Mouse (Mus musculus): ENCODE measurements at regions not wholly inside any gene's neighbourhood (a gene's known extent, or its start where the extent isn't known, plus 50 kb on each side); places are given as distances from the start of the nearest gene placed in this dataset.

- 54% methylated on average over 2 of the region's 2 CpGs for WGBS
- no peaks in the 10 kb centered on the region for H3K9me3 ChIP-seq (ENCODE audit: control insufficient read depth, low read length)
- H3K27me3 ChIP-seq (ENCODE audit: control insufficient read depth, insufficient read depth, low read length) = no peaks in the 10 kb centered on the region
- H3K9ac ChIP-seq (ENCODE audit: low read length) = no peak overlapping the region
- no peaks in the 10 kb centered on the region for H3K36me3 ChIP-seq (ENCODE audit: control insufficient read depth, insufficient read depth, low read length)
- no peak overlapping the region for H3K4me2 ChIP-seq (ENCODE audit: low read length)
- H3K4me3 ChIP-seq (ENCODE audit: control insufficient read depth in 1 of 2, insufficient read depth in 1 of 2, low read depth in 1 of 2, low read length in 2 of 2) = no peak overlapping the region
- no peak overlapping the region for H3K27ac ChIP-seq (replicated peaks in 1 of 2; ENCODE audit: control insufficient read depth in 1 of 2, insufficient read depth in 1 of 2, low read depth in 2 of 2, low read length in 2 of 2)
- no peaks in the 10 kb centered on the region for H3K4me1 ChIP-seq (ENCODE audit: control insufficient read depth in 2 of 2, insufficient read depth in 2 of 2, low read length in 2 of 2)
- ATAC-seq (ENCODE audit: insufficient number of reproducible peaks, insufficient read depth, low FRiP score, low read depth) = no peak
Measured at GRCm38 (mm10) chr4:10344147-10344546, 530.2 kb upstream of the 2610301B20Rik start.

DNA sequence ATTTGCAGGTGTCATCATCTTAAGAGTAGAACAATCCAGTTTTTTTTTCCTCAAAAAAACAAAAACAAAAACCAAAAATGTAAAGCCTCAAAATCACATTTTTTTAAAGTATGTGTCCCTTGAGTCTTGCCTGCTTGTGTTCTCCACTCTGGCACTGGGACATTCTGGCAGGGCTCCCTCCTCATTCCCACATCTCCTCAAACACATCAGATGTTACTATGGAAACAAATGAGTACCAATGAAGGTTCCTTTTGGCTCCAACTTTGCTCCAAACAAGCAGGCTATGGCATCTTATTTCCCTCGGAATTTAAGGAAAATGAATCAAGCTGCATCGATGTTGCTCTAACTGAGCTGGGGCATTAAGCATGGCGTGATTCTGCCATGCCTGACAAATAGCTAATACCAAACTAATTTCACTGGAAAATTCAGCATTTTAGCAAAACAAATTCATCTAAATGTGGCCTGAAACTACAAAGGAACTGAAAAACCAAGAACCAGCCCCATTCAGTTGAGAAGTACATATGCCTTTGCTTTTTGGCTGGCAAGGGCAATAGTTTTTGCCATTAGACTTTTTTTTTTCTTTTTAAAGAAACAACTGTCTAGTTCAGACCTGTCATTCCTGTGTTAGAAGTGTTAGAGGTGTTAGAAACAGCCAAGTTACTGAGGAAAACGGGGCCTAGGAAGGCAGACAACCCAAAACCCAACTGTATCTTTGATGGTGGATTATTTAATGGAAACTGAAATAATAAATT, 522.2 kb upstream of the 2610301B20Rik start:
- Histone ChIP-seq H3K9me3 (ENCODE audit: control insufficient read depth, low read length) (no peaks in the 10 kb centered on the region), H3K4me3 (ENCODE audit: control insufficient read depth in 1 of 2, insufficient read depth in 1 of 2, low read depth in 1 of 2, low read length in 2 of 2) (no peak overlapping the region), H3K27me3 (ENCODE audit: control insufficient read depth, insufficient read depth, low read length) (no peaks in the 10 kb centered on the region), H3K36me3 (ENCODE audit: control insufficient read depth, insufficient read depth, low read length) (no peaks in the 10 kb centered on the region), H3K4me1 (ENCODE audit: control insufficient read depth in 2 of 2, insufficient read depth in 2 of 2, low read length in 2 of 2) (no peaks in the 10 kb centered on the region), H3K4me2 (ENCODE audit: low read length) (no peak overlapping the region), H3K9ac (ENCODE audit: low read length) (no peak overlapping the region), H3K27ac (replicated peaks in 1 of 2; ENCODE audit: control insufficient read depth in 1 of 2, insufficient read depth in 1 of 2, low read depth in 2 of 2, low read length in 2 of 2) (no peak overlapping the region)
- ATAC-seq (ENCODE audit: insufficient number of reproducible peaks, insufficient read depth, low FRiP score, low read depth) = no peak
- 77% methylated on average over 4 of the region's 4 CpGs for WGBS

DNA sequence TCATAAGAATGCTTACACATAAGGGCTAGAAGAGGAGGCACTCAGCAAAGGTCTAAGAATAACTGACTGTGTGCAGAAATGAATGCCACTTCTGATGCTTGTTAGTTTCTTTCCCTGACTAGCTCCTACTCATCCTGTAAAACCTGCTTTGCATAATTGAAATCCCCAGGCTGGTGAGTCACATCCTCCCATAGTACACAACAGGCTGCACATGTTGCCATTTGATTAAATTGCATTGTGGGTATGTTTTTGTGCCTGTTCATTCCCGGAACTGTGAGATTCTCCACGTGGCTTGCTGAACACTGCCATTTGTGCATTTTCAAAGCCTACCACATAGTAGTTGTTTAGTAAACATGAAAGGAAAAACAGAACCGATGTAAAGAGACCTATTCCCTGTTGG, 516.7 kb upstream of the 2610301B20Rik start:
- H3K4me2 ChIP-seq (ENCODE audit: low read length) = no peak overlapping the region
- 59% methylated on average over 3 of the region's 3 CpGs for WGBS
- H3K9me3 ChIP-seq (ENCODE audit: control insufficient read depth, low read length) = no peaks in the 10 kb centered on the region
- no peak for ATAC-seq (ENCODE audit: insufficient number of reproducible peaks, insufficient read depth, low FRiP score, low read depth)
- H3K27me3 ChIP-seq (ENCODE audit: control insufficient read depth, insufficient read depth, low read length) = no peaks in the 10 kb centered on the region
- peaks cover 2 to 4% of the 10 kb centered on the region in 2 experiments; a peak in 2 of 4 replicates for H3K4me1 ChIP-seq (ENCODE audit: control insufficient read depth in 2 of 2, insufficient read depth in 2 of 2, low read length in 2 of 2)
- H3K27ac ChIP-seq (replicated peaks in 1 of 2; ENCODE audit: control insufficient read depth in 1 of 2, insufficient read depth in 1 of 2, low read depth in 2 of 2, low read length in 2 of 2) = no peak overlapping the region
- no peak overlapping the region for H3K4me3 ChIP-seq (ENCODE audit: control insufficient read depth in 1 of 2, insufficient read depth in 1 of 2, low read depth in 1 of 2, low read length in 2 of 2)
- no peak overlapping the region for H3K9ac ChIP-seq (ENCODE audit: low read length)
- no peaks in the 10 kb centered on the region for H3K36me3 ChIP-seq (ENCODE audit: control insufficient read depth, insufficient read depth, low read length)

- Histone ChIP-seq H3K36me3 (ENCODE audit: control insufficient read depth, insufficient read depth, low read length) (no peaks in the 10 kb centered on the region), H3K27me3 (ENCODE audit: control insufficient read depth, insufficient read depth, low read length) (no peaks in the 10 kb centered on the region), H3K27ac (replicated peaks in 1 of 2; ENCODE audit: control insufficient read depth in 1 of 2, insufficient read depth in 1 of 2, low read depth in 2 of 2, low read length in 2 of 2) (no peak overlapping the region), H3K9ac (ENCODE audit: low read length) (no peak overlapping the region), H3K9me3 (ENCODE audit: control insufficient read depth, low read length) (no peaks in the 10 kb centered on the region), H3K4me2 (ENCODE audit: low read length) (no peak overlapping the region), H3K4me3 (ENCODE audit: control insufficient read depth in 1 of 2, insufficient read depth in 1 of 2, low read depth in 1 of 2, low read length in 2 of 2) (no peak overlapping the region), H3K4me1 (ENCODE audit: control insufficient read depth in 2 of 2, insufficient read depth in 2 of 2, low read length in 2 of 2) (no peaks in the 10 kb centered on the region)
- ATAC-seq (ENCODE audit: insufficient number of reproducible peaks, insufficient read depth, low FRiP score, low read depth) = no peak
- WGBS = 92% methylated on average over 2 of the region's 2 CpGs
Measured at GRCm38 (mm10) chr4:10389790-10390189, 484.5 kb upstream of the 2610301B20Rik start.

- H3K9me3 ChIP-seq (ENCODE audit: control insufficient read depth, low read length) = no peaks in the 10 kb centered on the region
- no peaks in the 10 kb centered on the region for H3K27me3 ChIP-seq (ENCODE audit: control insufficient read depth, insufficient read depth, low read length)
- no peaks in the 10 kb centered on the region for H3K4me1 ChIP-seq (ENCODE audit: control insufficient read depth in 2 of 2, insufficient read depth in 2 of 2, low read length in 2 of 2)
- H3K27ac ChIP-seq (replicated peaks in 1 of 2; ENCODE audit: control insufficient read depth in 1 of 2, insufficient read depth in 1 of 2, low read depth in 2 of 2, low read length in 2 of 2) = no peak overlapping the region
- no peak overlapping the region for H3K9ac ChIP-seq (ENCODE audit: low read length)
- H3K36me3 ChIP-seq (ENCODE audit: control insufficient read depth, insufficient read depth, low read length) = no peaks in the 10 kb centered on the region
- no peak overlapping the region for H3K4me3 ChIP-seq (ENCODE audit: control insufficient read depth in 1 of 2, insufficient read depth in 1 of 2, low read depth in 1 of 2, low read length in 2 of 2)
- no peak for ATAC-seq (ENCODE audit: insufficient number of reproducible peaks, insufficient read depth, low FRiP score, low read depth)
- H3K4me2 ChIP-seq (ENCODE audit: low read length) = no peak overlapping the region
Measured at GRCm38 (mm10) chr4:10397249-10397648, 477.0 kb upstream of the 2610301B20Rik start.

GRCm38 (mm10) chr4:10398075-10398474, 476.2 kb upstream of the 2610301B20Rik start:
- Histone ChIP-seq H3K27ac (replicated peaks in 1 of 2; ENCODE audit: control insufficient read depth in 1 of 2, insufficient read depth in 1 of 2, low read depth in 2 of 2, low read length in 2 of 2) (no peak overlapping the region), H3K4me1 (ENCODE audit: control insufficient read depth in 2 of 2, insufficient read depth in 2 of 2, low read length in 2 of 2) (no peaks in the 10 kb centered on the region), H3K4me2 (ENCODE audit: low read length) (no peak overlapping the region), H3K36me3 (ENCODE audit: control insufficient read depth, insufficient read depth, low read length) (no peaks in the 10 kb centered on the region), H3K9me3 (ENCODE audit: control insufficient read depth, low read length) (no peaks in the 10 kb centered on the region), H3K9ac (ENCODE audit: low read length) (no peak overlapping the region), H3K27me3 (ENCODE audit: control insufficient read depth, insufficient read depth, low read length) (no peaks in the 10 kb centered on the region), H3K4me3 (ENCODE audit: control insufficient read depth in 1 of 2, insufficient read depth in 1 of 2, low read depth in 1 of 2, low read length in 2 of 2) (no peak overlapping the region)
- WGBS = 92% methylated on average over 2 of the region's 2 CpGs
- no peak for ATAC-seq (ENCODE audit: insufficient number of reproducible peaks, insufficient read depth, low FRiP score, low read depth)

DNA sequence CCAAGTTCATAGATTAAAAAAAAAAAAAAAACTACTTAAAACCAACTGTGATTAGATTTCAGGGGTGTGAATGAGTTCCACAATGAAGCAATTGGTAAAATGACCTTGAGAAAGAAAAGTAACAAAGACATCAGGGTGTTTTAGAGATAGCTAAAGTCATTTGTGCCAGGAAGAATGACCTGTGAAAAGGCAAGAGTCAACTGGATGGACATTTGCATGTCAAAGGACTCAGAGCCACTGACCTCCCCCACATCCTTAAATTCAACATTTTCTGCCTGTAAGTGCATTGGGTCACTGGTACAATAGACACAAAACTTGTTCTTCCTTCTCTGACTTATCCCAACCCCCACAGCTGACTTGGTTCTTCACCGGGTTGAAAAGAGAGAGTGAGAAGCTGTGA, 474.6 kb upstream of the 2610301B20Rik start:
- Histone ChIP-seq H3K4me2 (ENCODE audit: low read length) (no peak overlapping the region), H3K27me3 (ENCODE audit: control insufficient read depth, insufficient read depth, low read length) (no peaks in the 10 kb centered on the region), H3K36me3 (ENCODE audit: control insufficient read depth, insufficient read depth, low read length) (no peaks in the 10 kb centered on the region), H3K27ac (replicated peaks in 1 of 2; ENCODE audit: control insufficient read depth in 1 of 2, insufficient read depth in 1 of 2, low read depth in 2 of 2, low read length in 2 of 2) (no peak overlapping the region), H3K9me3 (ENCODE audit: control insufficient read depth, low read length) (no peaks in the 10 kb centered on the region), H3K4me1 (ENCODE audit: control insufficient read depth in 2 of 2, insufficient read depth in 2 of 2, low read length in 2 of 2) (peaks cover 2 to 3% of the 10 kb centered on the region in 2 experiments; a peak in 3 of 4 replicates), H3K4me3 (ENCODE audit: control insufficient read depth in 1 of 2, insufficient read depth in 1 of 2, low read depth in 1 of 2, low read length in 2 of 2) (no peak overlapping the region), H3K9ac (ENCODE audit: low read length) (no peak overlapping the region)
- no peak for ATAC-seq (ENCODE audit: insufficient number of reproducible peaks, insufficient read depth, low FRiP score, low read depth)
- 56% methylated on average over 1 of the region's 1 CpGs for WGBS

DNA sequence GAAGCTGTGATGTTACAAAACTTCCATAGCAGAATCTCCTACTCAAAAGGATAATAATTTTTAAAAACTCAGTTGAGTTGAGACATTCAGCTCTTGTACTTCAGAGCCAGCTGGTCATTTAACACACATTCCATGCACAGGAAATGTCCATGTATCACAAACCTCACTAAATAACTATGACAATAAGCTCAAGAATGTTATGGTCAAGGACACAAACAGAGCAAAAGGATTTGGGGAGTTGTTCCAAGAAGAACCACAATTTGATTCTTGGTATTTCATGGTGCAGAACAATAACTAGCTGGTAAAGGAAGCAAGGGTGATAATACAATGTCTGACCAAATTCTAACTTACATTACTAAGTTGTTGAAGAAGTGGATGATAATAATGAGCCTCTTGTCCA, 471.4 kb upstream of the 2610301B20Rik start:
- Histone ChIP-seq H3K9ac (ENCODE audit: low read length) (no peak overlapping the region), H3K36me3 (ENCODE audit: control insufficient read depth, insufficient read depth, low read length) (no peaks in the 10 kb centered on the region), H3K4me2 (ENCODE audit: low read length) (no peak overlapping the region), H3K4me1 (ENCODE audit: control insufficient read depth in 2 of 2, insufficient read depth in 2 of 2, low read length in 2 of 2) (peaks cover 4 to 11% of the 10 kb centered on the region in 2 experiments), H3K27ac (replicated peaks in 1 of 2; ENCODE audit: control insufficient read depth in 1 of 2, insufficient read depth in 1 of 2, low read depth in 2 of 2, low read length in 2 of 2) (no peak overlapping the region), H3K9me3 (ENCODE audit: control insufficient read depth, low read length) (no peaks in the 10 kb centered on the region), H3K4me3 (ENCODE audit: control insufficient read depth in 1 of 2, insufficient read depth in 1 of 2, low read depth in 1 of 2, low read length in 2 of 2) (no peak overlapping the region), H3K27me3 (ENCODE audit: control insufficient read depth, insufficient read depth, low read length) (no peaks in the 10 kb centered on the region)
- ATAC-seq (ENCODE audit: insufficient number of reproducible peaks, insufficient read depth, low FRiP score, low read depth) = no peak
